ENCODE assay signal across 10 mouse cellular contexts in the genomic region with DNA sequence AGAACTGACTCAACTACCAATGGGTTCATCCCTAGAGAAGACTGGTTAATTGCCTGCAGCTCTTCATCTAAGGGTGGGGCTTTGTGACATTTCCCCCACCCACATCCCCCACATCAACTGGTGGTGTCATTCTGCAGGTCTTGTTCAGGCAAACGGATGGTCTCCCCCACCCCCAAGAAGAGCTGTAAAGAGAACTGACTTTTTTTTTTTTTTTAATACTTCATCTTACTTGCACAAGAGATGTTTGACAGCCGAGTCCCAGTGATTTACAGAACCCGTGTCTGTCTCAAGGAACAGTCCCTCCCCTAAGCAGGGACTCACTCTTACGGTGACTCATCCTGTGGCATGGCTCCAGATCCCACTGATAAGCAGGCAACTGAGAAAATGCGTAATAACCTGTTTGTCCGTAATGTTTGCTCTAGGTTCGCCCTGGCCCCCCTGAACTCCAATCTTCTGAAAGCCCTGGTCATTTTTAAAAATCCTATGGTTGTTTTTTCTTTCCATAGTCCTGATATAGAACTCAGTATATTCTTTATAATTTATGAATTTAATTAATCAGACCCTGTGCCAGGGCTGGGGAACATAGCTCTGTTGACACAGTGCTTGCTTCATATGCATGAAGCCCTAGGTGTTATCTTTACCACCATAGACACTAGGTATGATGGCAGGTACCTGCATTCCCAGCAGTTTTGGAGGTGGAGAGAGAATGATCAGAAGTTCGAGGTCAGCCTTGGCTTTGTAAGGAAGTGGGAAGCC. TPM values are rescaled to one million over a fixed set of nuclear protein-coding genes. Genes with fewer than 3 reads are reported as not detected.
DNase-seq lines count a peak whose midpoint lies in the region; ATAC-seq and TF ChIP-seq lines count a peak whose summit lies in the region.
"Had no signal": no experiment of that assay in that cellular context is flagged by ENCODE, and none has a peak within 500 bp of the region (broad histone marks: within the 10 kb centered on the region; RNA-seq: fewer than 3 reads in every experiment).

No protein-coding gene starts in this region.

- no peak for TF ChIP-seq POLR2A in kidney, adult 2 months (IDR thresholded peaks at IDR 0.05; ENCODE audit: low read depth, low read length)
- TF ChIP-seq POLR2A in small intestine, adult 2 months (IDR thresholded peaks at IDR 0.05; ENCODE audit: low read depth, low read length), result no peak

- TF ChIP-seq CTCF in kidney, adult 2 months (conservative IDR thresholded peaks at IDR 0.05; ENCODE audit: insufficient read depth, insufficient read length, low read depth, low read length), result no peak
- TF ChIP-seq CTCF in small intestine, adult 2 months (IDR thresholded peaks at IDR 0.05; ENCODE audit: extremely low read depth, insufficient read length, insufficient replicate concordance, low read depth, low read length), result no peak

- no peaks in the 10 kb centered on the region for H3K36me3 ChIP-seq in kidney, adult 2 months (ENCODE audit: control insufficient read depth, insufficient read depth, low read length)
- H3K36me3 ChIP-seq in small intestine, adult 2 months (ENCODE audit: control insufficient read depth, insufficient read depth, low read length), result no peaks in the 10 kb centered on the region
- H3K36me3 ChIP-seq in heart, embryonic 12.5 days, result no peaks in the 10 kb centered on the region
- H3K36me3 ChIP-seq: midbrain, embryonic 12.5 days had no signal

- no peak overlapping the region for H3K27ac ChIP-seq in kidney, adult 2 months (ENCODE audit: insufficient read depth, low read depth, low read length)
- H3K27ac ChIP-seq in small intestine, adult 2 months (ENCODE audit: insufficient read depth, low read depth, low read length), result 0 out of 2 replicates have a peak overlapping the region, but pooled peaks have one; percentile 29
- no peak overlapping the region for H3K27ac ChIP-seq in heart, embryonic 12.5 days (ENCODE audit: poor library complexity, severe bottlenecking)
- H3K27ac ChIP-seq: kidney, postnatal 0 days; midbrain, embryonic 12.5 days had no signal

- no peak overlapping the region for H3K9ac ChIP-seq in heart, embryonic 12.5 days
- H3K9ac ChIP-seq: midbrain, embryonic 12.5 days had no signal

- DNase-seq in kidney, adult 2 months, result peak; percentile 43
- no peak for DNase-seq in kidney, adult 11 months
- DNase-seq in NIH3T3 (ENCODE audit: low read depth), result peak; percentile 90
- peak; percentile 60 for DNase-seq in induced T-regulatory cell, adult 2 months (ENCODE audit: low read depth)
- DNase-seq in neural tube, embryonic 10.5 days (ENCODE audit: extremely low spot score, low spot score), result no peak
- no peak for DNase-seq in layer of hippocampus, postnatal 14 days (ENCODE audit: low spot score in 2 of 2)

- WGBS in kidney, adult 2 months, result 66% methylated on average over 8 of the region's 8 CpGs
- WGBS in small intestine, adult 2 months, result 13% methylated on average over 8 of the region's 8 CpGs
- 61% methylated on average over 8 of the region's 8 CpGs for WGBS in heart, embryonic 12.5 days

- no peaks in the 10 kb centered on the region for H3K9me3 ChIP-seq in heart, embryonic 12.5 days (replicated peaks)
- H3K9me3 ChIP-seq: midbrain, embryonic 12.5 days had no signal

- H3K4me2 ChIP-seq in heart, embryonic 12.5 days, result no peak overlapping the region
- H3K4me2 ChIP-seq: midbrain, embryonic 12.5 days had no signal

- no peaks in the 10 kb centered on the region for H3K27me3 ChIP-seq in kidney, adult 2 months (replicated peaks; ENCODE audit: control insufficient read depth, insufficient read depth, low read length)
- H3K27me3 ChIP-seq in small intestine, adult 2 months (ENCODE audit: control insufficient read depth, insufficient read depth, low read length), result no peaks in the 10 kb centered on the region; the same call in 1 of the 2 replicates
- H3K27me3 ChIP-seq in heart, embryonic 12.5 days (replicated peaks), result peaks cover 8% of the 10 kb centered on the region; the same call in 1 of the 2 replicates

- no peak for ATAC-seq in heart, embryonic 12.5 days (ENCODE audit: insufficient number of reproducible peaks, low FRiP score)

- no peak overlapping the region for H3K4me3 ChIP-seq in kidney, adult 2 months (ENCODE audit: insufficient read depth, low read depth, low read length)
- no peak overlapping the region for H3K4me3 ChIP-seq in small intestine, adult 2 months (ENCODE audit: low read depth, low read length)
- H3K4me3 ChIP-seq in heart, embryonic 12.5 days, result no peak overlapping the region
- H3K4me3 ChIP-seq: midbrain, embryonic 12.5 days had no signal

- H3K4me1 ChIP-seq in kidney, adult 2 months (ENCODE audit: control insufficient read depth, insufficient read depth, low read length), result peaks cover 3% of the 10 kb centered on the region; the same call in 1 of the 2 replicates
- peaks cover 2% of the 10 kb centered on the region; the same call in 1 of the 2 replicates for H3K4me1 ChIP-seq in small intestine, adult 2 months (ENCODE audit: control insufficient read depth, insufficient read depth, insufficient read length, low read length)
- peaks cover 12% of the 10 kb centered on the region for H3K4me1 ChIP-seq in heart, embryonic 12.5 days (replicated peaks)

RNA-seq across cellular contexts. Expression of a gene that starts 5.8 kb away (rescaled TPM):
- 23.4 and 27.7 TPM in 2 replicates for polyA plus RNA-seq in kidney, adult 2 months (2012; rRNA removed)
- polyA plus RNA-seq in small intestine, adult 2 months (2012; rRNA removed), result 6.2 and 7.5 TPM in 2 replicates
- total RNA-seq in layer of hippocampus, postnatal 14 days (2021), result 10 to 100 TPM; 13.8 to 17.3 TPM
- polyA plus RNA-seq in heart, embryonic 12.5 days (2016; fragmentation: Nextera tagmentation; extraction: Ambion mirVana), result 38.1 and 38.2 TPM in 2 replicates

RNA-seq across cellular contexts. Expression of a gene that starts 35.7 kb away (rescaled TPM):
- polyA plus RNA-seq in kidney, adult 2 months (2012; rRNA removed), result 0.72 and 0.75 TPM in 2 replicates
- polyA plus RNA-seq in small intestine, adult 2 months (2012; rRNA removed), result 0.72 and 0.96 TPM in 2 replicates
- total RNA-seq in layer of hippocampus, postnatal 14 days (2021), result 10 to 100 TPM; 13.9 to 14.6 TPM
- polyA plus RNA-seq in heart, embryonic 12.5 days (2016; fragmentation: Nextera tagmentation; extraction: Ambion mirVana), result 0.31 and 0.45 TPM in 2 replicates

Comparison
In these comparisons a context has a peak if more than half of its experiments do, and no peak if none do; other contexts are left out.
1. DNase-seq: peak in kidney, adult 2 months (single experiment), NIH3T3 (single experiment) and induced T-regulatory cell, adult 2 months (single experiment); none in kidney, adult 11 months (single experiment), neural tube, embryonic 10.5 days (single experiment) and layer of hippocampus, postnatal 14 days (0 of 2).